Mouse (Mus musculus): ENCODE results near the gene Zdhhc22.

DNA sequence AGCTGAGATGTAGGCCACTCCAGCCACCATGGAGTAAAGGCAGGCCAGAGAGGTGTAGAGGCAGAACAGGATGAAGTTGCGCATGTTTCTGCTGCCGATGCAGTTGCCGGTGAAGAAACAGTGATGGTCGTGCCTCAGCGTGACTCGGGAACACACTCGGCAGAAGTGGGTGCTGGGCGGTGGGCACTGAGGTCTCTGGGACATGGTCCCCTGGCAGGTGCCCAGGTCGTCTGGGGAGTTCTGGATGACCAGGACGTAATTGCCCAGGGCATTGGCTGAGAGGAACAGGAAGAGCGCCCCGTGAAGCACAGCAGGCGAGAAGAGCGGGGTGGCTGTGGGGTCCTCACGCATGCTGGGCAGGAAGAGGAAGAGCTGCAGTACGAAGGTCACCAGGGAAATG lies 2.0 kb downstream of the Zdhhc22 start:
- no peak for TF ChIP-seq POLR2A (IDR thresholded peaks at IDR 0.05; ENCODE audit: control insufficient read depth, low read depth, low read length)
- no peak for TF ChIP-seq CTCF (IDR thresholded peaks at IDR 0.05; ENCODE audit: control insufficient read depth, insufficient read depth, insufficient replicate concordance, low read depth, low read length)
